Mouse (Mus musculus): ENCODE results near the gene Lin37.

DNA sequence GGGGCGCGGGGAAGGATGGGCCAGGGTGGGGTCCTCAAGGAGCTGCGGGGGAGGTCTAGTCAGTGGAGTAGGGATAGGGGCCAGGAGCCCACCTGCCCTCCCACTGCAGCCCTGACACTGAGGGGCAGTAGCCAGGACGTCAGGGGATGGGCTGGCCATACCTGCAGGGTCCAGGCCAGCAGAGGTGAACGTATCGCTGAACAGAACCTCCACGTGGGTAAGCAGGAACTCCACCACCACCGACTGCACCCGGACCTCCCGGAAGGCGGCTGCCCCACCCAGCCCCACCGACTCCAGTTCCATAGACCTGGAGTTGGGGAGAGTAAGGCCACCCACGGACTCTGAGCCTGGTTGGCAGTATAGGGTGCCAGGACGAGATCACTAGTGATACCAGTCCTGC lies 32.7 kb downstream of the Lin37 start:
- TF ChIP-seq TAL1 (IDR thresholded peaks at IDR 0.05; ENCODE audit: low read length), result no peak
- no peak for TF ChIP-seq GATA1 (IDR thresholded peaks at IDR 0.05; ENCODE audit: low read length)

Data from erythroblast, embryonic 14.5 days (primary cell).